Mouse (Mus musculus): ENCODE data around the gene Pcid2.
"Not testable (repeated sequence)": the region's sequence is repeated elsewhere in the genome, so short reads cannot be mapped to it uniquely, and the experiment has no call there.

Pcid2 gene

GRCm38 (mm10) chr8:13104691-13105086, 570 bp downstream of the Pcid2 start:
- in situ Hi-C loops (cut with MboI): loop anchor here (25.0 kb wide), 1 partner anchor 683 kb away; the partner anchor contains the start of gene Upf3a

GRCm38 (mm10) chr8:13077542-13077941, 27.7 kb downstream of the Pcid2 start:
- in situ Hi-C loops (cut with MboI): no loop called here

GRCm38 (mm10) chr8:13075579-13075978, 29.7 kb downstream of the Pcid2 start:
- in situ Hi-C loops (cut with MboI): not testable (repeated sequence)

- in situ Hi-C loops (cut with MboI): no loop called here
Observed at GRCm38 (mm10) chr8:13075044-13075443, 30.2 kb downstream of the Pcid2 start.

GRCm38 (mm10) chr8:13073255-13073654, 32.0 kb downstream of the Pcid2 start:
- in situ Hi-C loops (cut with MboI): no loop called here

GRCm38 (mm10) chr8:13063112-13063511, 42.1 kb downstream of the Pcid2 start:
- in situ Hi-C loops (cut with MboI): no loop called here

GRCm38 (mm10) chr8:13060441-13061150, 44.7 kb downstream of the Pcid2 start, which contains the start of gene Proz:
Gene Proz (plus strand): TSS chr8:13060914.
- in situ Hi-C loops (cut with MboI): no loop called here

GRCm38 (mm10) chr8:13057351-13057750, 47.9 kb downstream of the Pcid2 start:
- in situ Hi-C loops (cut with MboI): no loop called here

GRCm38 (mm10) chr8:13050550-13050949, 54.7 kb downstream of the Pcid2 start:
- in situ Hi-C loops (cut with MboI): no loop called here

GRCm38 (mm10) chr8:13047652-13048051, 57.6 kb downstream of the Pcid2 start:
- in situ Hi-C loops (cut with MboI): no loop called here

GRCm38 (mm10) chr8:13041459-13041858, 63.8 kb downstream of the Pcid2 start:
- in situ Hi-C loops (cut with MboI): no loop called here

- in situ Hi-C loops (cut with MboI): no loop called here
Observed at GRCm38 (mm10) chr8:13039054-13039453, 66.2 kb downstream of the Pcid2 start.

- in situ Hi-C loops (cut with MboI): no loop called here
Observed at GRCm38 (mm10) chr8:13037569-13037968, 67.7 kb downstream of the Pcid2 start.

- in situ Hi-C loops (cut with MboI): no loop called here
Observed at GRCm38 (mm10) chr8:13037015-13037414, 68.2 kb downstream of the Pcid2 start, which contains the start of gene F10. Gene F10 (plus strand): TSS chr8:13037308.

GRCm38 (mm10) chr8:13036346-13036812, 68.9 kb downstream of the Pcid2 start:
- in situ Hi-C loops (cut with MboI): no loop called here

- in situ Hi-C loops (cut with MboI): no loop called here
Observed at GRCm38 (mm10) chr8:13028482-13028881, 76.8 kb downstream of the Pcid2 start.

- in situ Hi-C loops (cut with MboI): no loop called here
Observed at GRCm38 (mm10) chr8:13027615-13028014, 77.6 kb downstream of the Pcid2 start.
